Mouse (Mus musculus) lung, postnatal 4 days (tissue): Measurements from ENCODE around the gene Snorc.

Experiments used
- DNase-seq, 2 experiments: peaks; one replicate each; pipeline ENCODE4 v3.0.0; 2021

The Snorc gene

GRCm38 (mm10) chr1:87510845-87511244 is 40.8 kb downstream of the Snorc start:
- no peak for DNase-seq

GRCm38 (mm10) chr1:87520467-87520866 is 50.4 kb downstream of the Snorc start:
- DNase-seq, result no peak

DNA sequence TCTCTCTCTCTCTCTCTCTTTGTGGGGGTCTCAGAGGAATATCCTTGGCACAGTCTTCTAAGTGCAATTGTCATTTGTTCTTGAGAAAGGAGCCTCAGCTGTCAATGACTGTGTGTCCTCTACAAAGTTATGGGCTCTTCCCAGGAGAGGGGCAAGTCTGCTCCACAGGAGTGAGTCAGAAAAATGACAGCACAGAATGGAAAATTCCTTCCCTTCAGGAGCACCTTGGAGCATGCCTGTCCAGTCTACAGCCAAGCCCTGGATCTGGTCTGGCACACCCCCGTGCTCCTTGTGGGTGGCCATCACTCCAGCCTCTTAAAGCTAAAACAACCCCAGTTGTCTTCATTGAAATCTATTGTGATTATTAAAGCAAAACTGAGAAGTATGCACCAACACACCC is 51.5 kb downstream of the Snorc start:
- DNase-seq, result no peak

- no peak for DNase-seq
Measured at GRCm38 (mm10) chr1:87525041-87525440, 55.0 kb downstream of the Snorc start.
